Mouse (Mus musculus) neural tube, embryonic 15.5 days (tissue): ENCODE results near the gene Tmcc3. TPM values are rescaled to one million over a fixed set of nuclear protein-coding genes. Genes with fewer than 3 reads are reported as not detected.
A peak's percentile ranks its signal among the peaks of the same experiment; 100 is the strongest.

Experiments
- ATAC-seq: fragments of 200-750 bp; cut with Nextera tagmentation; 2 replicates; pipeline ENCODE4 v1.8.0; 2017; ENCODE audit warnings: mild to moderate bottlenecking, moderate TSS enrichment, moderate library complexity; ENCODE audit not compliant: low FRiP score
- H3K27ac ChIP-seq: fragments of 300-500 bp; sonication (generic); replicated peaks from 2 replicates; pipeline ENCODE4 v1.5.1; 2015; ENCODE audit warnings: mild to moderate bottlenecking, inconsistent platforms
- H3K27me3 ChIP-seq: fragments of 300-500 bp; sonication (generic); replicated peaks from 2 replicates; pipeline ENCODE4 v1.6.1; 2015; ENCODE audit warnings: inconsistent platforms
- H3K36me3 ChIP-seq: fragments of 300-500 bp; sonication (generic); 2 replicates; pipeline ENCODE4 v1.6.1; 2015; ENCODE audit warnings: inconsistent platforms
- H3K4me1 ChIP-seq: fragments of 300-500 bp; sonication (generic); 2 replicates; pipeline ENCODE4 v1.6.1; 2015; ENCODE audit warnings: inconsistent platforms
- H3K4me2 ChIP-seq: fragments of 300-500 bp; sonication (generic); 2 replicates; pipeline ENCODE4 v1.6.1; 2015; ENCODE audit warnings: inconsistent platforms, mild to moderate bottlenecking, moderate library complexity
- H3K4me3 ChIP-seq: fragments of 300-500 bp; sonication (generic); replicated peaks from 2 replicates; pipeline ENCODE4 v1.5.1; 2015; ENCODE audit warnings: mild to moderate bottlenecking, inconsistent platforms
- H3K9ac ChIP-seq: fragments of 300-500 bp; sonication (generic); replicated peaks from 2 replicates; pipeline ENCODE4 v1.6.1; 2015; ENCODE audit warnings: mild to moderate bottlenecking, inconsistent platforms
- H3K9me3 ChIP-seq: fragments of 300-500 bp; sonication (generic); replicated peaks from 2 replicates; pipeline ENCODE4 v1.6.1; 2016; ENCODE audit warnings: inconsistent platforms
- WGBS: fragments of 180-500 bp; shearing (Covaris S2); methylation state at CpG from one replicate; pipeline ENCODE4 v1.1.7; 2015; ENCODE audit warnings: mixed read lengths; 5-methylcytosine and 5-hydroxymethylcytosine counted together
- polyA plus RNA-seq: library from polyadenylated mRNA; unstranded; fragments of >200 nt; fragmentation: Nextera tagmentation; extraction: Ambion mirVana; gene quantifications from 2 replicates; pipeline ENCODE4 v1.2.1, GENCODE M21; 2015

Gene Tmcc3
- polyA plus RNA-seq, 1 experiment from 2014 or later = 17.6 TPM

DNA sequence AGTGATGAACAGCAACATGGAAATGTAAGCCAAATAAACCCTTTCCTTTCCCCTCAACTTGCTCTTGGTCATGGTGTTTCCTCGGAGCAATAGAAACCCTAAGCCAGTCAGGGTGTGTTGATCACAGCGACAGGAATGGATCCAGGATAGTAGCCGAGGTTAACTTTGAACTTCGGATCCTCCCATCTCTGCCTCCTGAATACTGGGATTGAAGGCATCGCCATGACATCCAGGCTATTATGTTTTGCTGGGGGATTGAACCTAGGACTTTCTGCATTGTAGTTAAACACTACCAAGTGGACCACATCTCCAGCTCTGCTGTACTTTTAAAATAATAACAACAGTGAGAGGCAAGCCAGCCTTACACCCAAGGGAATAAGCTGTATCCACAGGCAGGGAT lies 307.8 kb downstream of the Tmcc3 start:
- Histone ChIP-seq H3K4me2 (no peak overlapping the region), H3K36me3 (no peaks in the 10 kb centered on the region), H3K4me3 (no peak overlapping the region), H3K9me3 (no peaks in the 10 kb centered on the region), H3K27ac (no peak overlapping the region), H3K9ac (no peak overlapping the region), H3K4me1 (peaks cover 35% of the 10 kb centered on the region), H3K27me3 (no peaks in the 10 kb centered on the region)
- 93% methylated on average over 5 of the region's 5 CpGs for WGBS
- ATAC-seq = no peak

DNA sequence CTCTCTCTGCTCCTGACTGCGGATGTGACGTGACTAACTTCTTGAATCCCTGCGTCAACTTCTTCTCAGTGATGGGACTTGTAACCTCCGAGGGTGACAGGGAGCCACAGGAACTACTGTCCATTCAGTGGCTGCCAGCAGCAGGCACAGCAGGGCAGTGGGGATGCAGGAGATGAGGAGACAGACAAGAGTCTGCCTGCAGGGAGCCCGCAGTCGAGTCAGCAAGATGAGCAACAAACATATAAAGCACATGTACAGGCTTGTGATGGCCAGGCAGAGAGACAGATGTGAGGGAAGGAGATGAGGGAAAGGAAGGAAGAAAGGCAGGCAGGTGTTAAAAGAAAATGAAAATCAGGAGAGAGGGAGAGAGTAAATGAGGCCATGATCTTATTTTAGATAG lies 308.8 kb downstream of the Tmcc3 start:
- Histone ChIP-seq H3K4me1 (peaks cover 35% of the 10 kb centered on the region), H3K9me3 (no peaks in the 10 kb centered on the region), H3K36me3 (no peaks in the 10 kb centered on the region), H3K4me2 (no peak overlapping the region), H3K9ac (no peak overlapping the region), H3K27me3 (no peaks in the 10 kb centered on the region), H3K27ac (no peak overlapping the region), H3K4me3 (no peak overlapping the region)
- ATAC-seq = no peak
- WGBS = 74% methylated on average over 6 of the region's 6 CpGs

DNA sequence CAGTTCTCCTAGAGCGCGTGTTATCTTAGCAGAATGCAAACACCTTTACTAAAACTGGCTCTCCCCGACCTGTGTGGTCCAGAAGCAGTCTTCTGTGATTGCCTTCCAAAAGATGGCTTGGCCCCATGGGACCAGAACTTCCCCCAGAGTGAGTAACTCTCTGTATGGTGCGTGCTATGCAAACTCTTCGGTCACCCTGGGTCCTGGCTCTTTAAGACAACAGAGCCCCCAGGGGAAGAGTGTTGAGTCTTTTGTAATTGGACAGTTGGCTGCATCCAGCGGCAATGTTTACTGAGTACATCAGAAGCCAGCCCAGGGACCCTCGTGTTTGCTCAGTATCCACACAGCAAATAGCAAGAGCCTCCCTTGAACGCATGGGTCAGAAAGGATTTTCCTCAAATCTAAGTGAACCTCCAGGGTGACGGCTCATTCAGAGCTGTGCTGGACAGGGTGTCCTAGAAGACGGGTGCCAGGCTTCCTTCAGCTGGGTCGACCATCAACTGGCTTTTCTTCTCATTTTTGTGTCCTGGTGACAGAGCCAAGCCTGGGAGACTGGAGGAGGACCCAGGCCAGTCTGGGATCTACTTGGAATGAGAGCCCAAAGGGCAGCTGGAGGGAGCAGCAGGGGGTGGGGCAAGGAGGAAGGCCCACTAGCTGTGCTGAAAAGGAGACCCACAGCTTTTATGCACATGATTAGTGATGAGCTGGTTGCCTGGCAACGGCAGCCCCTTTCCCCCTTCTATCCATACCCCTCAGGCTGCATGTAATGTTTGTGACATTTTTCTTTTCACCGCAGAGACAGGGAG lies 309.9 kb downstream of the Tmcc3 start:
- WGBS = 7% methylated on average over 13 of the region's 13 CpGs
- Histone ChIP-seq H3K27ac (peak overlapping the region; percentile 72), H3K4me1 (peaks cover 35% of the 10 kb centered on the region), H3K9me3 (no peaks in the 10 kb centered on the region), H3K4me3 (peak overlapping the region; percentile 3; the same call in 1 of the 2 replicates), H3K9ac (0 out of 2 replicates have a peak overlapping the region, but pooled peaks have one; percentile 15), H3K4me2 (peak overlapping the region; percentile 45), H3K36me3 (no peaks in the 10 kb centered on the region), H3K27me3 (no peaks in the 10 kb centered on the region)
- ATAC-seq = peak; percentile 69

DNA sequence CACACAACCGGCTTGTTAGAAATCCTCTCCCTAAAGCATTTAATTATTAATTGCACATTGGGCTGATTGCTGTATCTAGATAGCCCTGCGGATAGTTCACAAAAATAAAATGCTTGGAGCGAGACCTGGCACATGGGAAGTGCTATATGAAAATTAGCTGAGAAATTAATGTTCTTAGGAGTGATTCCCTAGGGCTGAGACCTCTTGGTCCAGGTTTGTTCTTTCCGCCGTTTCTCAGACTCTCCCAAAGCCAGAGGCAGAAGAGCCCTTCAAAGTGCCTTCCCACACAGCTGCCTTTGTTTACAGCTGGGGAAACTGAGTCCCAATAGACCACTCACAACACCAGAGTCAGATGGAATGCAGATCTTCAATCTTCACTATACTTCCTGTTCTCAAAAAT lies 310.5 kb downstream of the Tmcc3 start:
- peak overlapping the region; percentile 72 for H3K27ac ChIP-seq
- peak overlapping the region; percentile 3; the same call in 1 of the 2 replicates for H3K4me3 ChIP-seq
- H3K4me1 ChIP-seq = peaks cover 35% of the 10 kb centered on the region
- H3K9me3 ChIP-seq = no peaks in the 10 kb centered on the region
- 8% methylated on average over 5 of the region's 5 CpGs for WGBS
- peak overlapping the region; percentile 45 for H3K4me2 ChIP-seq
- 0 out of 2 replicates have a peak, but pooled peaks have one; percentile 9 for ATAC-seq
- no peaks in the 10 kb centered on the region for H3K27me3 ChIP-seq
- no peaks in the 10 kb centered on the region for H3K36me3 ChIP-seq
- no peak overlapping the region for H3K9ac ChIP-seq

DNA sequence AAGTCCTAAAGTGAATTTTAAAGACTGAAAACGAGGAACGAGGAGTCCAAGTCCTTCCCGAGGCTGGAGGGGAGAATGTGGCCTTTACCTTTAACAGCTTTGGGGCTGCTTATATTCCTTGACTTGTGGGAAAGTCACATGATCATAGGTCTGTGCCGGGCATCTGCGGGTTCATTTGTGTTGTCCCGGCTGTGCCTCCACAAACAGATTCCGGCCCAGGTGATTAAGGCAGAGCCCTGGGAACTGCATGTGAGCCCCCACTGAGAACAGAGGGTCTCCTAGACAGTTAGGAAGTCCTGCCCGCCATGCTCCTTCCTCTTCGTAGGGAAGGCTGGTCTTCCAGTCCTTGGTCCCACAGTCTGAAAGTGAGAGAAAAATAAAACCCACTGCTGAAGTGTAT lies 311.1 kb downstream of the Tmcc3 start:
- H3K4me3 ChIP-seq = no peak overlapping the region
- H3K9ac ChIP-seq = no peak overlapping the region

DNA sequence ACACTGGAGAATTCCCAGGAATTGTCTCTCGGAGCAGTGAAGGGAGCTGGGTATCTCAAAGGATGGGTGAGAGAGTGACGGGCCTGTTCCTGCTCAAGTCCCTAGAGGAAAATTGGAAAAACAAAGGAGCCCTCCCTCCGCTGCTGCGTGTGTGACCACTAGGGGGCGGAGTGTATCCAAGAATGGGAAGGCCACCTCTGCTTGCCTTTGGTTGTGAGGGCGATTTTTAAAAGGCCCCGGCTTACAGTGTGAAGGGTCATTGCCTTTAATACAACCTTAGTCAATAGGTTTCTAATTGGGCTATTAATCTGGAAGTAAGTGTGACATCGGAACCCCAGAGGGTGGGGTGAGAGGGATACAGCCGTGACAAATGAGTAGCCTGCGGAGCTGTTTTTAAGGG lies 311.9 kb downstream of the Tmcc3 start:
- WGBS = 3% methylated on average over 10 of the region's 10 CpGs
- Histone ChIP-seq H3K4me2 (peak overlapping the region; percentile 36), H3K4me3 (no peak overlapping the region), H3K4me1 (peaks cover 35% of the 10 kb centered on the region), H3K27ac (0 out of 2 replicates have a peak overlapping the region, but pooled peaks have one; percentile 72), H3K27me3 (no peaks in the 10 kb centered on the region; the same call in 1 of the 2 replicates), H3K9me3 (no peaks in the 10 kb centered on the region), H3K9ac (no peak overlapping the region), H3K36me3 (no peaks in the 10 kb centered on the region)
- ATAC-seq = peak; percentile 70

More for the DNA sequence above, 311.1 kb downstream of the Tmcc3 start:
- H3K36me3 ChIP-seq = no peaks in the 10 kb centered on the region
- 14% methylated on average over 9 of the region's 9 CpGs for WGBS
- no peak for ATAC-seq
- H3K4me1 ChIP-seq = peaks cover 35% of the 10 kb centered on the region
- H3K27ac ChIP-seq = peak overlapping the region; percentile 72; the same call in 1 of the 2 replicates
- H3K4me2 ChIP-seq = peak overlapping the region; percentile 45
- H3K27me3 ChIP-seq = no peaks in the 10 kb centered on the region; the same call in 1 of the 2 replicates
- no peaks in the 10 kb centered on the region for H3K9me3 ChIP-seq

DNA sequence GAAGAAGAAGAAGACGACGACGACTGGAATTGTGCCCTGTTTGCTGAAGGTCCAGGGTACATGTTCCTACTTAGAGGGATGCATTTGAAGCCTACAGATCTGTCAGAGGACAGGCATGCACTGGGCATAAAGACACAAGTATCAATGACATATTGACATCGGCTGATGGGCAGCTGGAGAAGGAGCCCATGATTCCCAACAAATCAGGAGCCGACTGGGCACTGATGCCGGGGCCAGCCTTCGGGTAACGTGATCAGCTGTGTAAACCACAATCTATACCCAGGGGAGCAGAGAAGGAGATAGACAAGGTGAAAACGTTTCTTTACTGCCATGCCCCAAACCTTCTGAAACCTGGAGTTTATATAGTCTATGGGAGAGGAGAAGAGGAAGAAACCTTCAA lies 313.3 kb downstream of the Tmcc3 start:
- Histone ChIP-seq H3K27me3 (no peaks in the 10 kb centered on the region; the same call in 1 of the 2 replicates), H3K9ac (no peak overlapping the region), H3K4me1 (peaks cover 35% of the 10 kb centered on the region), H3K9me3 (no peaks in the 10 kb centered on the region), H3K4me3 (no peak overlapping the region), H3K36me3 (no peaks in the 10 kb centered on the region), H3K27ac (no peak overlapping the region), H3K4me2 (no peak overlapping the region)
- 87% methylated on average over 9 of the region's 9 CpGs for WGBS
- no peak for ATAC-seq

DNA sequence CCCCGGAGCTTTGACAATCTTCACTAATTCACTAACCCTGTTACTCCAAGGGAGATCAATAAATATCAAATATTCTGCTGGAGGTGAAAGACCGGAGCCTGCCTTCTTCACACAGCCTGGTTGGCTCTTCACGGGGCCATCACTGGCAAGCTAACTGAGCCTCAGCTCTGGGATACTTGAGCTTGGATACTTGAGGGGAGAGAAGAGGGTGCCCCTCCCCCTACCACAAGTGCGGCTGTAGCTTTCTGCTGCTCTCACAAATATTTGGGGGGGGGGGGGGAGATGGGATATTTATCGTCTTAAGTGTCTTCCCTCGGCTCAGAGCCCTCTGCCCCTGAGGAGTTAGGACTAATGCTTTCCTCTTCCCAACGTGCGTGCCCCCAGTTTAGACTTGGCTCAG lies 313.9 kb downstream of the Tmcc3 start:
- Histone ChIP-seq H3K27me3 (no peaks in the 10 kb centered on the region; the same call in 1 of the 2 replicates), H3K4me3 (no peak overlapping the region), H3K9me3 (no peaks in the 10 kb centered on the region), H3K9ac (no peak overlapping the region), H3K36me3 (no peaks in the 10 kb centered on the region), H3K4me1 (peaks cover 35% of the 10 kb centered on the region), H3K4me2 (no peak overlapping the region), H3K27ac (no peak overlapping the region)
- no peak for ATAC-seq
- 85% methylated on average over 8 of the region's 8 CpGs for WGBS

DNA sequence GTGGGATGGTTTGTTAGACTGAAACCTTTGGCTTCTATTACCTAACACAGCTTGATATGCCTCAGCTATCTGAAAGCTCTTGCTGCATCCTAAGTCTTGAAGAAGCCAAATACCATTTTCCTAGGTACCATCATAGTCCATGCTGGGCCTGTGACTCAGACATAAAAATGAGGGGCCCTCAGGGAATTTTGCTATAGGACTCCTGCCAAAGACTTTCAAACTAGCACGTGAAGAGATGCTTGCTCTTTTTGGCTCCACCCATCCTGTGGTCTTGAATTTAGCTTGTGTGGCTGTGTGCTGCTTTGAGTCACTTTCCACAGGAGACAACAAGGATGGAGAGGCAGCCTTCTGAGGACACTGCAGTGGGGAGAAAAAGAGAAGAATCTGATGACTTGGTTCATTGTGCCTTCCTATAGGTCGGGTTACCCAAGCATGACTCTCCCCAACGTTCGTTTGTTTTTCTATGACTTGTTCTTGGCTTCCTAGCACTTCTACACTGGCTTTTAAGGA lies 319.1 kb downstream of the Tmcc3 start:
- Histone ChIP-seq H3K9me3 (no peaks in the 10 kb centered on the region), H3K4me3 (no peak overlapping the region), H3K27me3 (peaks cover 4% of the 10 kb centered on the region; the same call in 1 of the 2 replicates), H3K4me2 (no peak overlapping the region), H3K9ac (no peak overlapping the region), H3K27ac (no peak overlapping the region), H3K4me1 (no peaks in the 10 kb centered on the region), H3K36me3 (no peaks in the 10 kb centered on the region)
- ATAC-seq = no peak
- 68% methylated on average over 4 of the region's 4 CpGs for WGBS

DNA sequence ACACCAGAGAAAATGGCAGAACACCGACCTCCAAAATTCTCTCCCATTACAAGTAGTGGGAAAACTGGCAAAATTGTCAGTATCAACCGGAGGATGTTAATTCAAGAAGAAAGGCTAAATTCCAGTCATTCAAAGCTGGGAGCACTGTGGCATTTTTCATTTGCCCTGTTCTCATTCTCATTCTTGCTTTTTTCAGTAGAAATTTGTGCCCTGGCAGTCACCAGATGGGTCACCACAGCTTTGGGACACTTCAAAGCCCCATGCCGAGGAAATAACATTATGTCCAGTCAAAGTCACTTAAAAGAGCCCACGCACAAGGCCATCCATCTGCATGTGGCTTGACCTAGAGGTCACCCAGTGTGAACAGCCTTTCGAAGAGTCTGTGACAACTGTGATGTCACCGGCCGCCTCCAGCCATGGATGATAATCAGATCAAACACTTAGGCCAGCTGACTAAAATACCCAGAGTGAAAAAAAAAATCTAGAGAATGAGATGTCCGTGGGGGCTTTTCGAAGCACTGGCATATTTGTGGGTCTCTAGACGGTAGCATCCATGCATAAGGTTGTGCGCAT lies 319.9 kb downstream of the Tmcc3 start:
- ATAC-seq = no peak
- H3K9me3 ChIP-seq = no peaks in the 10 kb centered on the region
- H3K27me3 ChIP-seq = peaks cover 4% of the 10 kb centered on the region; the same call in 1 of the 2 replicates
- no peaks in the 10 kb centered on the region for H3K4me1 ChIP-seq
- H3K9ac ChIP-seq = no peak overlapping the region
- no peak overlapping the region for H3K4me3 ChIP-seq
- no peak overlapping the region for H3K27ac ChIP-seq
- H3K36me3 ChIP-seq = no peaks in the 10 kb centered on the region
- H3K4me2 ChIP-seq = no peak overlapping the region
- 43% methylated on average over 11 of the region's 11 CpGs for WGBS

DNA sequence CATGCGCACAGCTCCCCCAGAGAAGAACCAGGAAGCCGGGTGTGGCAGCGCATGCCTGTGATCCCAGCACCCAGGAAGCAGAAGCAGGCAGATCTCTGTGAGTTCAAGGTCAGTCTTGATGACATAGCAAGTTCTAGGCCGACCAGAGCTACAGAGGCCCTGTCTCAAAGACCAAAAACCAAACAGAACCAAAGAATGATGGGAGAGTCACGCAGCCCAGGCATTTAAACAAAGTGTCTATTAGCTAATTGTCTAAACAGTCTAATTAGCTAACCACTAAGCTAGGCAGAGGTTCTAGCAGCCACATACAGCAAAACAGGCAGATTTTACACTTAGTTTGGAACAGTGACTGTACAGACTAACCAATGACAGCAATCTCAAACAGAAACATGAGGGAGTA lies 320.5 kb downstream of the Tmcc3 start:
- 93% methylated on average over 5 of the region's 5 CpGs for WGBS
- H3K4me2 ChIP-seq = no peak overlapping the region
- H3K36me3 ChIP-seq = no peaks in the 10 kb centered on the region
- H3K4me3 ChIP-seq = no peak overlapping the region
- no peak overlapping the region for H3K27ac ChIP-seq
- no peaks in the 10 kb centered on the region for H3K4me1 ChIP-seq
- no peaks in the 10 kb centered on the region for H3K9me3 ChIP-seq
- H3K27me3 ChIP-seq = peaks cover 4% of the 10 kb centered on the region; the same call in 1 of the 2 replicates
- no peak overlapping the region for H3K9ac ChIP-seq
- no peak for ATAC-seq

DNA sequence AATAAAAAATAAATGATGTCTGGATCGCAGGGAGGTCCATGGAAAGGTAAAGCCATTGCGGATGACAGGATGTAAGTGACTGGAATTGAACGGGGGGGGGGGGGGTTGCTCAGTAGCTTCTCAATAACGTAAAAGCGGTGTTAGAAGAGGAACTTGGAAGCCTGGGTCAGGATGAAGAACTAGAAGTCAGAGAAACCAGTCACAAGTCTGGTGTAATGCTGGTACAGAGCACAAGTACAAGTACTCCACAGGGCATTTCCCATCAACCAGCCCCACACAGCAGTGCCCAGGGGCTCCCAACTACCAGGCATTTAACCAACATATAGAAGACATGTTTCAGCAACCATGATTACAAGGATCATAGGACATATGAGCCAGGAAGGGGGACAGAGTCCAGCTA lies 326.9 kb downstream of the Tmcc3 start:
- H3K27ac ChIP-seq = no peak overlapping the region
- H3K9ac ChIP-seq = no peak overlapping the region
- no peaks in the 10 kb centered on the region for H3K27me3 ChIP-seq
- H3K36me3 ChIP-seq = no peaks in the 10 kb centered on the region
- no peaks in the 10 kb centered on the region for H3K9me3 ChIP-seq
- no peaks in the 10 kb centered on the region for H3K4me1 ChIP-seq
- no peak overlapping the region for H3K4me3 ChIP-seq
- ATAC-seq = no peak
- WGBS = 85% methylated on average over 5 of the region's 5 CpGs
- H3K4me2 ChIP-seq = no peak overlapping the region
